Mouse (Mus musculus) lung, adult 2 months (tissue): ENCODE results near the gene Gm5108.

Experiments used
- CTCF ChIP-seq: fragments of 200-500 bp; IDR thresholded peaks from 2 replicates; pipeline ENCODE4 v1.5.1; 2011; ENCODE audit warnings: mild to moderate bottlenecking, low read length, control low read depth; ENCODE audit not compliant: insufficient read depth
- POLR2A ChIP-seq: fragments of 200-500 bp; IDR thresholded peaks from 2 replicates; pipeline ENCODE4 v1.6.1; 2011; ENCODE audit warnings: low read depth, mild to moderate bottlenecking, control low read depth, low read length, borderline replicate concordance; ENCODE audit errors: extremely low read depth

DNA sequence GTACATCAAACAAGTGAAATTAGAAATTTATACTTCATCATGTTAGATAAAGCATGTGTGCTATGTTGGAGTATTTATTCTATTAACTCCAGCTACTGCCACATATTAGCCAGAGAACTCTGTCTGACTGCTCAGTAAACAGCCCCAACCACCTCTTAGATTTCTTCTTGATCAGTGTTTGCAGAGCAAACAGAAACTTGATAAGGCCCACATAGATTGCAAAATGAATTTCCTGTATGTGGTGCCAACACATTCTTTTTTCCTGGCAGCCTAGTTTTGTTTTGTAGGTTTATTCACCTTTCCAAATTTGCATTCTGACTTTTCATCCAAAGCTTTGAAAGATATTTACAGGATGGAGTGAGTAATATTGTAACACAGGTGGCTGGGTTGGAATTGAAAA, 49.0 kb downstream of the Gm5108 start:
- TF ChIP-seq CTCF: no peak
- no peak for TF ChIP-seq POLR2A
